Mouse (Mus musculus) monocyte, adult 2 months (primary cell): ENCODE data around the gene Crybg2.

Experiments used
- DNase-seq, 2 experiments: peaks; one replicate each; pipeline ENCODE4 v3.0.0; 2022; ENCODE audit warnings: low spot score in 2 of 2, low read depth in 1 of 2

Crybg2 gene

GRCm38 (mm10) chr4:134119644-134120043, 59.0 kb downstream of the Crybg2 start:
- no peak for DNase-seq

GRCm38 (mm10) chr4:134120192-134120805, 59.7 kb downstream of the Crybg2 start:
- DNase-seq = no peak

GRCm38 (mm10) chr4:134120916-134121315, 60.3 kb downstream of the Crybg2 start:
- DNase-seq = no peak

GRCm38 (mm10) chr4:134121571-134121970, 61.0 kb downstream of the Crybg2 start:
- DNase-seq = no peak

- no peak for DNase-seq
Measured at GRCm38 (mm10) chr4:134122281-134122680, 61.7 kb downstream of the Crybg2 start.

GRCm38 (mm10) chr4:134123147-134123546, 62.5 kb downstream of the Crybg2 start:
- no peak for DNase-seq

- DNase-seq = peak in 1 of 2 experiments; percentile 29
Measured at GRCm38 (mm10) chr4:134123680-134124551, 63.3 kb downstream of the Crybg2 start.

GRCm38 (mm10) chr4:134125383-134126060, 64.9 kb downstream of the Crybg2 start:
- DNase-seq = no peak

- no peak for DNase-seq
Measured at GRCm38 (mm10) chr4:134126300-134127120, 65.9 kb downstream of the Crybg2 start.

GRCm38 (mm10) chr4:134127121-134127455, 66.5 kb downstream of the Crybg2 start:
- DNase-seq = no peak

- no peak for DNase-seq
Measured at GRCm38 (mm10) chr4:134127793-134128192, 67.2 kb downstream of the Crybg2 start.

- peak; percentile 55 to 79 for DNase-seq
Measured at GRCm38 (mm10) chr4:134128221-134128982, 67.8 kb downstream of the Crybg2 start, which contains the start of gene Sh3bgrl3. TSS of gene Sh3bgrl3 (minus strand) at chr4:134128789.

- DNase-seq = no peak
Measured at GRCm38 (mm10) chr4:134128983-134129362, 68.4 kb downstream of the Crybg2 start.

GRCm38 (mm10) chr4:134129482-134129881, 68.9 kb downstream of the Crybg2 start:
- DNase-seq = peak; percentile 40 to 49

GRCm38 (mm10) chr4:134132117-134132516, 71.5 kb downstream of the Crybg2 start:
- no peak for DNase-seq

- DNase-seq = no peak
Measured at GRCm38 (mm10) chr4:134132519-134133095, 72.0 kb downstream of the Crybg2 start.

GRCm38 (mm10) chr4:134136280-134136926, 75.8 kb downstream of the Crybg2 start:
- DNase-seq = no peak

GRCm38 (mm10) chr4:134138857-134139256, 78.2 kb downstream of the Crybg2 start:
- DNase-seq = no peak
